Mouse (Mus musculus): Measurements from ENCODE around the gene Usp8.
A peak's percentile ranks its signal among the peaks of the same experiment; 100 is the strongest.

Gene Usp8

GRCm38 (mm10) chr2:126706759-126707437, at the start of gene Usp8:
Gene Usp8 (plus strand): TSS chr2:126707328.
- peak; percentile 94 to 96 for DNase-seq

GRCm38 (mm10) chr2:126663481-126663880, 43.6 kb upstream of the Usp8 start:
- no peak for DNase-seq

- no peak for DNase-seq
Observed at GRCm38 (mm10) chr2:126665984-126666383, 41.1 kb upstream of the Usp8 start.

GRCm38 (mm10) chr2:126668621-126669252, 38.4 kb upstream of the Usp8 start:
- DNase-seq, result no peak

GRCm38 (mm10) chr2:126673317-126674242, 33.5 kb upstream of the Usp8 start:
- DNase-seq, result peak in 1 of 2 experiments; percentile 29

- peak; percentile 48 to 53 for DNase-seq
Observed at GRCm38 (mm10) chr2:126674441-126675168, 32.5 kb upstream of the Usp8 start.

- peak; percentile 66 to 81 for DNase-seq
Observed at GRCm38 (mm10) chr2:126675169-126676121, 31.7 kb upstream of the Usp8 start.

- no peak for DNase-seq
Observed at GRCm38 (mm10) chr2:126676122-126676515, 31.0 kb upstream of the Usp8 start, which contains the start of gene Gabpb1. Gene Gabpb1 (minus strand): TSS chr2:126676337.

GRCm38 (mm10) chr2:126677366-126677765, 29.8 kb upstream of the Usp8 start:
- no peak for DNase-seq

- no peak for DNase-seq
Observed at GRCm38 (mm10) chr2:126682333-126682732, 24.8 kb upstream of the Usp8 start.

GRCm38 (mm10) chr2:126682937-126683336, 24.2 kb upstream of the Usp8 start:
- DNase-seq, result no peak

GRCm38 (mm10) chr2:126691290-126691689, 15.8 kb upstream of the Usp8 start:
- no peak for DNase-seq

- no peak for DNase-seq
Observed at GRCm38 (mm10) chr2:126695285-126695684, 11.8 kb upstream of the Usp8 start.

GRCm38 (mm10) chr2:126707438-126707779, 281 bp downstream of the Usp8 start:
- no peak for DNase-seq

GRCm38 (mm10) chr2:126708361-126708760, 1.2 kb downstream of the Usp8 start:
- no peak for DNase-seq

- DNase-seq, result no peak
Observed at GRCm38 (mm10) chr2:126712526-126712925, 5.4 kb downstream of the Usp8 start.

- DNase-seq, result no peak
Observed at GRCm38 (mm10) chr2:126712950-126713349, 5.8 kb downstream of the Usp8 start.

- no peak for DNase-seq
Observed at GRCm38 (mm10) chr2:126729207-126729606, 22.1 kb downstream of the Usp8 start.

- DNase-seq, result no peak
Observed at GRCm38 (mm10) chr2:126730502-126730901, 23.4 kb downstream of the Usp8 start.

- no peak for DNase-seq
Observed at GRCm38 (mm10) chr2:126735339-126736073, 28.4 kb downstream of the Usp8 start.

GRCm38 (mm10) chr2:126740314-126740713, 33.2 kb downstream of the Usp8 start:
- no peak for DNase-seq
